Mouse (Mus musculus) kidney, postnatal 4 days (tissue): ENCODE measurements around the gene Cab39.

Experiments used
- DNase-seq, 2 experiments: peaks; one replicate each; pipeline ENCODE4 v3.0.0; 2021; ENCODE audit warnings: mixed read lengths in 2 of 2

Gene Cab39

GRCm38 (mm10) chr1:85850851-85851250 lies 57.6 kb downstream of the Cab39 start:
- no peak for DNase-seq

GRCm38 (mm10) chr1:85852996-85853689 lies 59.9 kb downstream of the Cab39 start:
- peak; percentile 77 to 81 for DNase-seq

GRCm38 (mm10) chr1:85853865-85854264 lies 60.6 kb downstream of the Cab39 start:
- DNase-seq, result no peak

- no peak for DNase-seq
Observed at GRCm38 (mm10) chr1:85854475-85854874, 61.2 kb downstream of the Cab39 start.

GRCm38 (mm10) chr1:85856266-85856665 lies 63.0 kb downstream of the Cab39 start:
- DNase-seq, result no peak

GRCm38 (mm10) chr1:85857261-85857754 lies 64.1 kb downstream of the Cab39 start:
- no peak for DNase-seq

DNA sequence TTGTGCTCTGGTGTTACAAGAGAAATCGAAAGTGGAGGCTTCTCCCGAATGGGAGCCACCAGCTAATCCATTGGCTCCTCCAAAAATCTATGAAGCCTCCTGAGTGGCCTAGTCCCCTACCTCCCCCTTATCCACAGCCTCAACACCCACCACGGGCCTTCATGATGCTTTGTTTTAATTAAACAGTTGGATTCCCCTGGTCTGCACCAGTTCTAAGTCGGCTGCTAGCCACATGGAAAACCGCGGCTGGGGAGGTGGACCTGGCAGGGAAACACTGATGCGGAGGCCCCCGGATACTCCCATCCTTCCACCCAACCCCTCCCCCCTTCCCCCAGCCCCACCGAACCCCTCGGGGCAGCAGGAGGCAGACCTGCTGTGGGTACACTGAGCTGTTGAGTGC lies 71.1 kb downstream of the Cab39 start:
- peak; percentile 33 to 37 for DNase-seq

- DNase-seq, result no peak
Observed at GRCm38 (mm10) chr1:85870001-85870400, 76.8 kb downstream of the Cab39 start.

DNA sequence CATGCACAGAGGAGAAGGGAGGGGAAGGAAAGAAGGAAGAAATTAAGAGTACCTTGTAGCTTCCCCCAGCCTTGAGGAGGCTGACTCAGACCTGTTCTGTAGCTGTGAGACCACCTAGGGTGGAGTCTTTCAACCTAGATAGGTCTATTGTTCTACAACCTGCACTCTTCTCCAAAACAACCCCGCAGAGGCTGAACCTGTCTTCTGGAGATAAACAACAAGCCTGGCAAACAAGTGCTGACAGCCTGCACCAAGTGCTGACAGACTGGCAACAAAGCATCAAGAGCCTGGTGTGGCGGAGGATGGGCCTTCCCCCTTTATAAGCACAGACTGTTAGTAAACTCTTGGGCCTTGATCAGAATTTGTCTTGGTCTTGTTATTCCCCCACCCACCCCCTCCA lies 77.3 kb downstream of the Cab39 start:
- DNase-seq, result no peak

DNA sequence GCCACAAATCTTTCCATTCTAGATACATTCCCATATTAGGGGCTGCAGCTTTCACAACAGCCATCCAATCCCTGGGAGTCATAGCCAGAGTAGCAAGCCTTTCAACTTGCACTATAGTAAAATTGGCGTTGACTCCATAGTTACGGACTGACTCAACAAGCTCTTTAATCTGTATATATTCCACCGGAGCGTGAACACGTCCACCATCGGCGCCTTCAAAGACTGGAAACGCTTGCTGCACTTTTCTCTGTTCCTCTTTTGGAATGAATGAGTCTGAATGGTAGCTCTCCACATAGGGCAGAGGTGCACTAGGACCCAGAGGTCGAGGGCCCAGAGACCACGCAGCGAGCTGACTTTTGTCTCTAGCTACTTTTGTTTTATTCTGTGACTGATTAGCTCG lies 88.8 kb downstream of the Cab39 start:
- DNase-seq, result no peak

- DNase-seq, result no peak
Observed at GRCm38 (mm10) chr1:85887221-85887620, 94.0 kb downstream of the Cab39 start.

DNA sequence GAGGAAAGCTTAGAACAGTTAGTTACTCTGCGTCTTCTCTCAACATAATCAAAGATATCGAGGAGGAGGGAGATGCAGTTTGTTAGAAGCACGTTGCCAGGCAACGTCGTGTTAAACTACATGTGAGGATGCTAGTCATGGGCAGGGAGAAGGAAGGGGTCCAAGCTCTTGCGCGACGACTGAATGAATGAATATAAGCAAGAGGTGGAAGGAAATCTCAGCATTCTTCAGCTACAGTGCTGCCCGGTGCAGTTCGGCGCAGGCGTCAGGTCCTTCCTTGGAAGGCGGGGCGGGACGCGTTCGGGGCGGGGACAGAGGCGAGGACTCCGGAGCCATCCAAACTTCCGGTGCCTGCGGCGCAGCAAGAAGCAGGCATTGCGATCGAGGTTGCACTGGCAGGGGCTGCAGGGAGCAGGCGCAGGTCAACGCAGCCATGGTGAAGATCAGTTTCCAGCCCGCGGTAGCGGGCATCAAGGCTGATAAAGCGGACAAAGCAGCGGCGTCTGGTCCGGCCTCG lies 101.0 kb downstream of the Cab39 start, which contains the start of gene Itm2c:
TSS of gene Itm2c (plus strand) at position 51 of the 517 bp plus-strand sequence.
- DNase-seq, result peak; percentile 94 to 95

DNA sequence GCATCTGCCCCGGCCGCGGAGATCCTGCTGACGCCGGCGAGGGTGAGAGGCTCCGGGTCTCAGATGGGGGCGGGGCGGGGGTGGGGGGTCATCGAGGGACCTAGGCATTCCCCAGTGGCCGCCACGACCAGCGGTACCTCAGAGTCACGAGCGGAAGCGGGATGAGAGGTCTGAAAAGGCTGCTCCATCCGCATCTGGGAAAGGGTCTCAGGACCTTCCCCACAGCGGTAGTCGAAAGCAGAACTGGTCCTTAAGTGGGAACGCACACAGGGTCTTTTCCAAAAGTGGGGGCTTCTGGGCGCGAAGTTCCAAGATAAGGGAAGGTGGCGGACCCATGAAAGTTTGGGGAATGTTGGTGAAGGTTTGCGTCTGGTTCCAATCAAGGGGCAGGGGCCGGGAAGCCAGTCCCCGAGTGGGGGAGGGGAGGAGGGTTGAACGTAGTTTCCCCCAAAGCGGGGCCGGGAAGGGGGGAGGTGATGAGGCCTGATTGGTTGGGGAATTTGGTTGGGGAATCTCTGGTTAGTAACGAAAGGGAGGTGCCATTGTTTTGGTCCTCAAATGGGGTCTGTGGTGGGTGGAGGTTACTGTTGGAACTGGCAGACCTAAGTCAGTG lies 101.6 kb downstream of the Cab39 start:
- peak; percentile 71 to 76 for DNase-seq

DNA sequence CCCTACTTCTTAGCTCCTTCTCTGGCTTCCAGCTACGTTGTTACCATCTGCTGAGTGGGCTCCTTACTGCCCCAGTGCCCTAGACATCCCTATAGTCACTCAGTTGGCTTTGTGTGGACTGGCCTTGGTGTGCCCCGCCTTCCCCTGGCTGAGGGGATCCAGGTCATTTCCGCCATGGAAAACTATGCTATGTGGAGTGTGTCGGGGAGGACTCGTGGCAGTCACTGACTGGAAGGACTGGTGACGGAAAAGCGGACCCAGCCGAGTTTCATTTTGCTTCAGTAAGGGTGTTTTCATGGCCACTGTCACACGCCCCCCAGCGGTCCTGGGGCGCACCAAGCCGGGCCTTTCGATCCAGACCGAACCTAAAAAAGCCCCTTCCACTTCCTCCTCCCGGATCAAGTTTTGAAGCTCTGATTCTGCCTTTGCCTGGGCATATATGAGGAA lies 102.2 kb downstream of the Cab39 start:
- DNase-seq, result peak; percentile 69 to 82

GRCm38 (mm10) chr1:85896110-85896509 lies 102.9 kb downstream of the Cab39 start:
- DNase-seq, result no peak

GRCm38 (mm10) chr1:85896781-85897700 lies 103.8 kb downstream of the Cab39 start:
- no peak for DNase-seq

DNA sequence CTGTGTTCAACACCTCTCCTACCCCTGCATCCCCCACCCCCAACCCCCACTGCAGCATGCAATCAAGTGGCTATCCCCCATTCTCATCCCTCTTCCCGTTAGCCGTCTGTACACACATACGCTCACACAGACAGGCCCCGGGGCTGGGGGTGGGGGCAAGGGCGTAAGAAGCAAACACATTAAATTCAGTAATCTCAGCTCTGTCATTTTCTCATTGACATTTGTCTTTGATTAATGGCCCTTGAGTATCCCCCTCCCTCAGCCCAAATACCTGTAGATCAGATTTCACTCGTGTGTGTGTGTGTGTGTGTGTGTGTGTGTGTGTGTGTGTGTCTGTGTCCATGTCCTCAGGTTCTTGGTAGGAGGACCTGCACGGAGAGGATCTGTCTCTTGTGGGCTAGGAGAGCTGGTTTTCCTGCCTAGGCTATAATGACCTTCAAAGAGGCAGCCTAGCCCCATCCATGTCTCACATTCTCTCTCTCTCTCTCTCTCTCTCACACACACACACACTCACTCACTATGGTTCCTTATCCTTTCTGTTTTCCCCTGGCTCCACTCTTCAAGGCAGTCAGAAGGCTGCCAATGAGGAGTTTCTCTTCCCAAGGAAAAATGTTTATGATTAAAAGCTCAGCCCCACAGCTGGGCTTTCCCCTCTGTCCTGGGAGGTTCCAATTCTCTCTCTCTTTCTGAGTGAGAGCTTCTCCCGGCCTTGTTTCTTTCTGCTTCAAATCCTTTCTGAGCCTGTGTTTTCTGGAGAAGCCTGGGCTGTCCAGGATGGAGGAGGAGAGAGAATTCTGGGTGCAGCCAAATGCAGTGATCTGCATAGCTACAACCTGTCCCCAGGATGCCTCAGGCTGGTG lies 104.9 kb downstream of the Cab39 start:
- DNase-seq, result no peak

DNA sequence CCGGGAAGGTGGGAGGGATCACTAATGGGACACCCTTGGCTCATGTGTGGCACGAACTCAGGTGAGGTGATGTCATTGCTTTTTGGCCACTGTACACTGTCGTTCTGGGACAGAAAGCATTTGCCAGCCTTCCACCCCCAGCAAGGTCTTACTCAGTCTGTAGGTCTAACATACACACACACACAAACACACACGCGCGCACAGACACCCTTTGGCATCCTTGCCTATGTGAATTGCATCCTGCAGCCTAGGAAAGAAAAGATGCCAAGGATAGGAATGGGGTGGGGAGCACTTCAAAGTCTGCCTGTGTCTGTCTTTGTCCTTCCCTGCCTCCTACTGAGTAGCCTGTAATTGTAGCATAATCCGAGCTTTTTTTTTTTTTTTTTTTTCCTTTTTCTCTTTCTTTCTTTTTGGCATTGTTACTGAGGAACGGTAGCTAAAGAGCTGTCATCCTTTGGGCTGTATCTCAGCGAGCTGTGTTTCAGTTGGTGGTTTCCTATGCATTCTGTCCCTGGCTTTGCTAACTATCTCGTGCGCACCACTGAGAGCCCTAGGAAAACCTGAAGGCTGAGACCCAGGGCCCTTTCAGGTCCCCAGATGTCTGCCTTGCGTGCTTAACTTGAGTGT lies 105.6 kb downstream of the Cab39 start:
- DNase-seq, result no peak

GRCm38 (mm10) chr1:85899388-85899761 lies 106.1 kb downstream of the Cab39 start:
- DNase-seq, result no peak

DNA sequence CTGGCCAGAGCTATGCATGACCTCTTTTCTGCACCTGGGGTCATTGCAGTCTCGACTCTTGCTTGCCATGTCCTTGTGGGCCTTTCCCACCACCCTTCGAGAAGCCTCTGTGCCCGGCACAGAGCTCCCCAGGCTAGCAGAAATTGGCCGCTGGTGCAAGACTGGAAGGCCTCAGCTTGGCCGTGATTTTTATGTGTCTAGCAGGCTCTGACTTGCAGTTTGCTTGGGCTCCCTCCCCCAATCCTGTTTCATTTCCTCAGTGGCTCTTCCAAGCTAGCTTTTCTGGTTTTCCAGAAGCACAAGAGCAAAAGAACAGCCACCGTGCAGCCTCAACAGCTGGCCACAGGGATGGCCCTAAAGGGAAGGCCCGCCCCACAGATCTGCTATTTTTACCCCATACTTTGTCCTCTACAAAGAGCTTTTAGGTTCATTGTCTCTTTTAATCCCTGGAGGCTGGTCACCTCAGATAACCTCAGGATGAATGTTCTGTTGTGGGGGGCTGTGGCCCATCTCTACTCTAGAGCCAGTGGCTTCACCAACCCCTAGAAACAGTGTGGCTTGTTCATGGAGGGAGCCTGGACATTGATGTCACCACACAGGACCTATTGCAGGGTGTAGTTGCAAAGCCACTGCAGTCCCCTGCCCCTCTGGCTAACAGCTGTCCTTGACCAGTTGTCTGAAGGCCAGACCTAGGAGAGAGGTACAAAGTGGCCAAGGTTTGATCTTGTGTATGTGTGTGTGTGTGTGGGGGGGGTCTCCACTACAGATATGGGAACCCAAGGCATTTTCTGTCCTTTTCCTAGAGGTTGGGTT lies 107.5 kb downstream of the Cab39 start:
- DNase-seq, result no peak
